Mouse (Mus musculus): ENCODE results near the gene Mprip.

Gene Mprip

DNA sequence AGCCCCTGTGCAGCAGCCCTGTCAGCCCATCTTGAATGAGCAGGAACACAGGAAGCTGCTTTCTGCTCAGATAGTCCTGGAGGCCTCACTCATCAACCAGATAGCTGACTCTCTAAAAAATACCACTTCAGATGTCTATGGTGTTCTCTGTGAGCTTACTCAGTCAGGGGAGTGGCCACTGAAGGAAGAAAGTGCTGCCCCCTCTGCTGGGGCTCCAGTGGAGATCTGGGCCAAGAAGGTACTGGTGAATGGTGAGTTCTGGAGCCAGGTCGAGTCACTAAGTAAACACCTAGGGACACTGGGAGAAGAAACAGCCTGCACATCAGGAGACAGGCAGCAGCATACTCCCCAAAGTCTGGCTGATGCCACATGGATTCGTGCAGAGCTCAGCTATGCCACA lies 98.5 kb downstream of the Mprip start:
- in situ Hi-C loops (cut with MboI, MseI) = no loop called here

DNA sequence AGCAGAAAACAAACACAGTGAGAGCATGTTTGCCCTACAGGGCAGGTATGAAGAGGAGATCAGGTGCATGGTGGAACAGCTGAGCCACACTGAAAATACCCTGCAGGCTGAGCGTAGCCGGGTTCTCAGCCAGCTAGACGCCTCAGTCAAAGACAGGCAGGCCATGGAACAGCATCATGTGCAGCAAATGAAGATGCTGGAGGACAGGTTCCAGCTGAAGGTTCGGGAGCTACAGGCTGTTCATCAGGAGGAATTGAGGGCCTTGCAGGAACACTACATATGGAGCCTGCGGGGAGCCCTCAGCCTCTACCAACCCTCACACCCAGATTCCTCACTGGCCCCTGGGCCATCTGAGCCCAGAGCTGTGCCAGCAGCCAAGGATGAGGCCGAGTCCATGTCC lies 99.7 kb downstream of the Mprip start:
- in situ Hi-C loops (cut with MboI, MseI) = no loop called here

DNA sequence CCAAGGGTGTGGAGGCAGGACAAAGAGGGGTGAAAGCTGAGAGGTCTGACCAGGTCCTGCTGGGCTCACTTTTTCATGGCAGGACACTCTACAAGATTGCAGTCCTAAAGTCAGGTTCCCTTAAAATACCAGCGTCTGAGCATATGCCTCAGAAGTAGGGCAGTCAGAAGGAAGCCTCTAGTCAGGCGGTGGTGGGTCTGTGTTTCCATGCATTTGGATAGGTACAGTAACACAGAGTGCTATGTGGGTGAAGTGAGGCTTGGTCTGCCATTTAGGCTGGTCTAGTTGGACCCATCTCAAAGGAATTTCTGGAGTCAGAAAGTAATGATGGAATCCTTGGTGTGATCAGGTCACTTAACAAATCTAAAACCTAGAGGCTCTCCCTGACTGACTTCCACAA lies 108.2 kb downstream of the Mprip start:
- in situ Hi-C loops (cut with MboI, MseI) = no loop called here

DNA sequence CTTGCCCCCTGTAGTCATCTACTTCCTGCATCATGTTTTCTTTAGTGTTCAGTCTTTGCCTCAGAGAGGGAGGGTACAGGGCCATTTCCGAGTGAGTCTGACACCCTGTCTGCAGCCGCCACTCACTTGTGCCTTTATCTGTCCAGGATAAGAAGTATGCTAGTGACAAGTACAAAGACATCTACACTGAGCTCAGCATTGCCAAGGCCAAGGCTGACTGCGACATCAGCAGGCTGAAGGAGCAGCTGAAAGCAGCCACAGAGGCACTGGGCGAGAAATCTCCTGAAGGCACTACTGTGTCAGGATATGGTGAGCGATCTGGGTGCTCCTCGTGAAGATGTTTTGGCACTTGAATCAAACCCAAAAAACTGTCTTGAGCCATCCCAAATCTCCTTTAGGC lies 108.6 kb downstream of the Mprip start:
- in situ Hi-C loops (cut with MboI, MseI) = no loop called here

DNA sequence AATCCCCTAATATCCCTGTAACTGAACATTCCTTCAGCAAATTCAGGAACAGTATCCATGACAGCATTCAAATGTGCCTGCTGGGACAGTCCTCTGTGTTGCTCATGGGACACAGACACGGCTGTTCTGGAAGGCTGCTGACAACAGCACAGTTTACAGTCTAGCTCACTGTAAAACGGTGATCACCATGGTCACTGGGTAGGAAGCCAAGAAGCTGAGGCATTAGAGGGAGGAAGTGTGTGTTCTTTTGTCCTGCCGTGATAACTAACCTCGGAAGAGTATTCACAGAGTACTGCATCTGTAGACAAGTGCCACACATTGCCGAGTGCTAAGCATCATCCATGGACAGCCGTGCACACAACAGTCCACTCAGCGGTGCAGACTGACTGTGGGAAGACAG lies 109.6 kb downstream of the Mprip start:
- in situ Hi-C loops (cut with MboI, MseI) = no loop called here

DNA sequence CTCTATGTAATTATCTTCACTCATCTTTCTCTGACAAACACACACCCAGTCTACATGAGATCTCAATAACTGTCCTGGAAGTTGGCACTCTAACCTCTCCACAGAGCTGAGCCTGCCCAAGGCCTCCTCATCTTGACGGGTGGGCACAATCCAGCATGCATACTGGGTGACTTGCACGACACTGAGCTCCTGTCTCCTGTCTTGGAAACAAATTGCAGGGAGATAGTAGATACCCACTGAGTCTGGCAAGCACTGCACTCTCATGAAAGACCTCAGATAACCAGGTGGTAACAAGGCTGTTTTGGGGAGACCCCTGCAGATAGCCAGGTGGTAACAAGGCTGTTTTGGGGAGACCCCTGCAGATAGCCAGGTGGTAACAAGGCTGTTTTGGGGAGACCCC lies 111.2 kb downstream of the Mprip start:
- in situ Hi-C loops (cut with MboI, MseI) = no loop called here

DNA sequence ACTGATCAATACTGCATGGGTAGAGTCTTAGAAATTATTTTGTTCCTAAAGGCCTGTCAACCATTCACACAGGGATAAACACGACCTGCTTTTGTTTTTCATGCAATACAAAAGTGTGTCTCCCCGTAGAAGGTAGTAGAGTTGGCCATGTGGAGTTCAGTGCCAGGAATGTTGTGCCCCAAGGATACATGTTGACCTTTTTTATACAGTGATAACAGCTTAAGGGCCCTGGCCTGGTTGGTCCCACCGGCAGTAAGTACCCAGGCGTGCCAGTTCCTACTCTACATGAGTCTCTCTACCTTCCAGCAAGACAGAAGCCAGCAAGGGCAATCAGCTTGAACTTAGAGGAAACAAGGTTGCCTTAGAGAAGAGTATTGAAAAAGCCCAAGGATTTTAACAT lies 111.8 kb downstream of the Mprip start:
- in situ Hi-C loops (cut with MboI, MseI) = no loop called here

DNA sequence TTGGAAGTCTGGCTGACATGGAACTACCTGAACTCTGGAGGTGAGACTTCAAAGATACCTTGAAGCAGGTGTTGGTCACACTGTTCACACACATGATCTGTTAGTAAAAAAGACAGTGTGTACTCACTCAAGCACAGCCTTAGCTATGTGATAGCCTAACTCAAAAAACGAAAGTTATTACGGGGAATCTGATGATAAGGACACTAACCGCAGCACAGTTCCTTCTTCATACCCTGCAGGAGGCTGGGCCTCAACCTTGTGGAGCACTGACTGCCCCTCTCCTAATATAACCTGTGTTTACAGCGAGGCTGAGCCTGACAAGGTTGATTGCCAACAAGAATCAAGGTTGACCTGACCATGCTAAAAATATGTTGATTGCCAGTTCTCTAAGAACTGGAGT lies 113.4 kb downstream of the Mprip start:
- in situ Hi-C loops (cut with MboI, MseI) = no loop called here

DNA sequence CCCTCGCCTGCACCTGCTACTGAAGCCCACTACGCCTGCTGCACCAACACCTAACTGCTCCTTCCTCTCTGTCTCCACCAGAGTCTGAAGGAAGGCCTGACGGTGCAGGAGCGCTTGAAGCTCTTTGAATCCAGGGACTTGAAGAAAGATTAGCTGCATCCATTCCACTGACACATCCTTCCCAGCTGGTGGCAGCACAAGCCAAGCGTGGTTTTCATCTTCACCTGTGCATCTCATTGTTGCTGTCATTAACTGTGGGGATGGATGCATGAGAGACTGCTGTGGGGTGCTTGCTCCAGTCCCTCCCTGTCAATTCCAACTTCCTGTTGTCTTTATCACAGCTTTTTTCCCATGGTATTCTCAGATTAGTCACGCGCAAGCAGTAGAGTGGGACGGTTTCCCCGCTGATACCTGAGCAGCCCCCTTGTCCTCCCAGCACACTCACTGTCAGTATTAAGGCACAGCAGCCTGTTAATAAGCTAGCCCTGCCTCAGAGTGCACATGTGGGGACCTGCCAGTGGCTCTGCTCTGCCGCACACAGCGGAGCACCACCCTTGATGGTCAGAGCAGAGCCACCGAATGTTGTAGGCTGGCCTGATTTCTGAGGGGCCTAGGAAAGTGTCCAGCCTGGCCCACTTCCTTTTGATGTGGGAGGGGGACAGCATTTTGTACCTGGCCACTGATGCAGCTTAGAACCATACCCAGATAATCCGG lies 114.5 kb downstream of the Mprip start:
- in situ Hi-C loops (cut with MboI, MseI) = loop anchor here (5.0 kb wide), 1 partner anchor 153 kb away; no protein-coding TSS in a partner anchor

DNA sequence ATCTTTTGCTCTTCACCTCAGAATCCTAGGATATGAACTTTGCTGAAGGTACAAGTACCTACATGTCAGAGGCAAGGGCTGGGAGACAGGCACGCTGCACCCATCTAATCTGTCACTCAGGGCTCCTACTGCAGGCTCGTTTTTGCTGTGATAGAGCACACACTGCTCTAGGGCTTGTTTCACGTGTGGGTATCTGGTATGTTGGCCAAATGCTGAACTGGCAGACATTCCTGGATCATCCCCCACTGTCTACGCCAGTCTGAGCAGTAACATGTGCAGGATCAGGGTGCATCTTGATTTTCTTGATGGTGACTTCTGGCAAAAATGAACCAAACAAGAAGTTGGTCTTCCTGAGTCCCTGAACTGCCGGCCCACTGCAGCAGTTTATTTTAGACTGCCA lies 116.2 kb downstream of the Mprip start:
- in situ Hi-C loops (cut with MboI, MseI) = loop anchor here (5.0 kb wide), 1 partner anchor 155 kb away; no protein-coding TSS in a partner anchor

DNA sequence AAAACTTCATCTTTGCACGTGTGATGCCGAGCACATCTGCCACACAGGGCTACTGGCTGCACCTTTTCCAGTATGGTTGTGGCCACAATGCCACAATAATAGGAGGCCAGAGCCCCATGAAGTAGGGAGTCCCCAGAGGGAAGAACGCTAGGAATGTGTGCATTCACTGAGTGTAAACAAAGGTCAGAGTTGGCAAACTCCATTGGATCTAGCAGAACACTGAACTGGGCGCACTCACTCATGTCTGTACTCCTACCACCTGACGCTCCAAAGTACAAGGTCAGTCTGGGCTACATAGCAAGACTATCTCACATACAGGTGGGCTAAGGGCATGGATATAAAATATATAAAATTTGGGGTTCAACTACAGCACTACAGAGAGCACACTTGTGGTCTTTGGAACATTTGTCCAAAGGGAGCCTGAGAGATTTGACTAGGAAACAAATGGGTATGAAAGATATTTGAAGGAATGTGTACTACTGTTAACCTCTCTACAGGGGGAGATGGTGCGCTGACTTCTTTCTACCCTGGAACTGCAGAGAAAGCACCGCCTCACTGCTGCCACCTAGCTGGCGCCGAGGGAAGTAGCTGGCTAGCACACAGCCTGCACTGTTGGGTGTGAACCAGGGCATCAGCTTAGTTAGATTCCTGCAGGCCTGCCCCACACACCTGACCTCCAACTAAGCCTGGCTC lies 117.2 kb downstream of the Mprip start:
- in situ Hi-C loops (cut with MboI, MseI) = loop anchor here (5.0 kb wide), 1 partner anchor 156 kb away; no protein-coding TSS in a partner anchor

DNA sequence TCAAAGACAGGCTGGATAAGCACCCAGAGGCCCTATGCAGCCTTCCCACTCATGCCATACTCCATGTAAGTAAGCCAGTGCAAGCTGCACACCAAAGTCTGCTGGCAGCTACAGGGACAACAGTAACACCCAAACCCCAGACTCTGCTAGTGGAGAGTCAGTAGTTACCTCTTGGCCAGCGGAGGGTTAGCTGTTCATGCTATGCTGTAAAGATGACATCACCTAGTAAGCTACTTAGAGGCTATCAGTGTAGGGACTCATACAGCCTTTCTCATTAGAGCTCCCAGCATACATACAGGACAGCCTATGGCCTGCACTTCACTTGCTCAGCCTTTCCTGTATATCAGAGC lies 117.7 kb downstream of the Mprip start:
- in situ Hi-C loops (cut with MboI, MseI) = loop anchor here (5.0 kb wide), 1 partner anchor 157 kb away; no protein-coding TSS in a partner anchor

DNA sequence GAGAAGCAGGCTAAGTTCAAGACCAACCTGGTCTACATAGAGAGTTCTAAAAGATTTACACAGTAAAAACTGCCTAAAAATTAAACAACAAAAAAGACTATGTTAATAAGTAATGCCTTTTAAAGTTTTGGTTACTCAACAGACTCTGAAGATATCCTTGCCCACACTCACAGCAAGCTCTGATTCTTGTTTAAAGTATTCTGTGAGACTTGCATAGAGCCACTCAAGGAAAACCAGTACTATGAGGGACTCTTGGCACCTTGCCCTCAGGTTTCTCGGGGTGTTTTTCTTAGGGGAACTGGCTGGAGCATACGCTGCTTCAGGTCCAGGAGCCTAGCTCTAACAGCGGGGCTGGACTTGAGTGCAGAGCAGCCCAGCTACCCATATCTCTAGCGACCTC lies 118.3 kb downstream of the Mprip start:
- in situ Hi-C loops (cut with MboI, MseI) = loop anchor here (5.0 kb wide), 1 partner anchor 157 kb away; no protein-coding TSS in a partner anchor

DNA sequence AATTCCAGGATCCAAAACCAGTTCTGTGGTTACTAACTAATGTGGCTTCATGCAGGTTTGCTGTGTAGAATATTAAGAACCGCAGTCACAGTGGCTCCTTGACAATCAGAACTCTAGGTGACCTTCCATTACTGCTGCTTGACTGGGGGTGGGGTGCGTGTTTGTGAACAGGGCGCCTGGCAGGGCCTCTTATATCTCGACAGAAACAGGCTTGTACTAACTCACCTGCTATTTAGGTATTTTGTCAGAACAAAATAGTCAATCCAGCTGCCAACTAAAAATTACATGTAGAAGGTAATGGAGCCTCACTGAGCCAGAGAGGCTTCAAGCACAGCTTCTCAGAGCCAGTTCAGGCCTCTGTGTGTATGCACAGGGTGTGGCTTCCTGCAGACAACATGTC lies 119.1 kb downstream of the Mprip start:
- in situ Hi-C loops (cut with MboI, MseI) = no loop called here

DNA sequence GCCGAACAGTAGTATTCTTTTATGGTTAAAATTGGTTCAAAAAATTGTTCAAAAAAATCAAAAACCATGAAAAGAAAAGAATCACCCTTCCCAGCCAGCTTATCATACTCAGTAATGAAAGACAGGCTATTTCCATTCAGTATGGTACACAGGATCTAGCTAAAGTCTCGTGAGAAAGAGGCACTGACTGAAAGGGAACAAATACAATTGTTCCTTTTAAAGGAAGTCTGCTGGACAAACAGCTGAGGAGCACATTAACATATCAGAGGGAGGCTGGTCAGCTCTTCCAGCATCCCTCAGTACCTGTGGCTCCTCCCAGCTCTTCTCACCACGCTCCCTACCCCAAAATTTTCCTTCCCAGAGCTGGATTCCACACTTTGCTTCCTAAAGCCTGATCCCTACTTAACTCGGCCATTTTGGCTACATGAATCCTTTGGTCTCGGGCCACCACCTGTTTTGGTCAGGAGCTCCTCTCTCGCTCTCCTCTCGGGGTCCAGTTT lies 121.0 kb downstream of the Mprip start:
- in situ Hi-C loops (cut with MboI, MseI) = no loop called here

DNA sequence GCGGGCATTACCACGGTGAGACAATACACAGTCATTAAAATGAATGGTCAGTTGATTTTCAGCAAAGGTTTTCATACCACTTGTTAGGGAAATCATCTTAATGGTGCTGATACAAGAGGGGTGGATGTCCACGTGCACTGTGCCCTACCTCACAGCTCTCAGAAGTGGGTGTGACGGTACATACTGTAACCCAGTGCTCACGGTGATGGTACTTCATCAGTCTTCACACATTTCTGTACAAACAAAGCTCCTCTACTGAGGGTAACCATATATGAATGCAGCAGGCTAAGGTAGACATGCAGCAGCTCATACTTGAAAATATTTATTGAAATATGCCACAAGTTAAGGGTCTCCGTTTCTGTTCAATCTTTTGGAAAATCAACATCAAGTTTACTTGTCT lies 122.5 kb downstream of the Mprip start:
- in situ Hi-C loops (cut with MboI, MseI) = no loop called here

DNA sequence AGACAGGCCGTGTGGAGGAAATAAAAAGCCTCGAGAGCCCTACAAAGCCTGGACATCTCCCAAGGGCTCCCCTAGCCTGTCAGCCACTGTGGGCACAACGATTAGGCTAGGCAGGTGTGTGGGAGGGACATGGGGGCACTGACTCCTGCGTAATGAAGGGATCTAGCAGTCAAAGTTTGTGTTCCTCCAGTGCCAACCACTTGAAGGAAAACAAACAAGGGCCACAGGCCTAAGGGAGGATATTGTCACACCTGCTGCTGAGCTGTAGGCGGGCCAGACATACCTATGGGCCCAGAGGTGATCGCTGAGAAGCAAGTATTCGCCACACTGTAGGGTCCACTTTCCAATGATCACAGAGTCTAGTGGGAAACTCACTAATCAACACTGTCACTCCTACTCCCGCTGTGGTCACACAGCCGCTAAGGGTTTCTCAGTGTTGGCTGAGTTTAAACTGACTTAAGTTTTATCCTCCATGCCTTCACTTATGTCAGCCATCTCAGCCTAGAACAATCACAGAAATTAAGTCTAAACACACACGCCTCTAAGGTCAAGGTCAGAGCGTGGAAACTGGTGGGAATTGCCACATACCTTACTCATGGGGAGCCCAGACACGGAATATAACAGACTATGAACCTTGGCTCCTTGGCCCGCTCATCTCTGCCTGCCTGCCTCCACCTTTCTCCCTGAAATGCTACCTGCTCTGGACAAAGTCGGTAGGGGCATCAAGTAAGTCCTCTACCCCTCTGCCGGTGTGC lies 125.5 kb downstream of the Mprip start:
- in situ Hi-C loops (cut with MboI, MseI) = no loop called here

DNA sequence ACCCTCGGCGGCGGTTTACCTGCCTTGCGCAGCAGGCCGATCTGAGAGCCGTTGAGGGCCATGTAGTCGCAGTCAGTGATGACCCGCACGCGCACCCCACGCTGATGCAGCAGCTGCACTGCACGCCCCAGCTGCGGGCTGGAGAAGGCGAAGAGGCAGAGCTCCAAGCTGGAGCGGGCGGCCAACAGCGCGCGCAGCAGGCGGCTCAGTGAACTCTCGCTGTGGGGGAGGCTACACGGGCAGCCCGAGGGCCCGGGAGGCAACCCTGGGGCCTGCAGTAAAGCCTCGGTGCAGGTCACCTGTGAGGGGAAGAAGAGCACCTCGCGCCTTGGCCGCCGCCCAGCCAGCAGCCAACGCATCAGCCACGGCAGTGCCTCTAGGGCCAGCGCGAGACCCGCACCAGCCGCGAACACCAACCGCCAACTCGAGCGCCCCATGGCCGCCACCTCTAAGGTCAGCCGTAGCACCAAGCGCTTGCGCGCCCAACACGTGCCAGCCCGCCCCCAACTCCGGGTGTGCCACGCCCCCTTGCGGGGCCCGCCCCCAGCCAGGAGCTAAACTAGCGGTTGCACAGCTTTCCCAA lies 126.2 kb downstream of the Mprip start, which contains the start of gene Pld6:
Gene Pld6 (minus strand): TSS at position 447 of the 583 bp plus-strand sequence.
- in situ Hi-C loops (cut with MboI, MseI) = no loop called here

DNA sequence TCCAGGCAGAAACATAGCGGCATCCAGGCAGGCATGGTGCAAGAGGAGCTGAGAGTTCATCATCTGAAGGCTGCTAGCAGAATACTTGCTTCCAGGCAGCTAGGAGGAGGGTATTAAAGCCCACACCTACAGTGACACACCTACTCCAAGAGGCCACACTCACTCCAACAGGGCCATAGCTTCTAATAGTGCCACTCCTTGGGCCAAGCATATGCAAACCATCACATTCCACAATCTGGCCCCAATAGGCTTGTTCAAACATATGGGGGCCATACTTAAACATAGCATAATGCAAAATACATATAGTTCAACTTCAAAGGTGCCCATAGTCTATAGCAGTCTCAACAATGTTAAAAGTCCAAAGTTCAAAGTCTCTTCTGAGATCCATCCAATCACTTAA lies 128.2 kb downstream of the Mprip start:
- in situ Hi-C loops (cut with MboI, MseI) = no loop called here

DNA sequence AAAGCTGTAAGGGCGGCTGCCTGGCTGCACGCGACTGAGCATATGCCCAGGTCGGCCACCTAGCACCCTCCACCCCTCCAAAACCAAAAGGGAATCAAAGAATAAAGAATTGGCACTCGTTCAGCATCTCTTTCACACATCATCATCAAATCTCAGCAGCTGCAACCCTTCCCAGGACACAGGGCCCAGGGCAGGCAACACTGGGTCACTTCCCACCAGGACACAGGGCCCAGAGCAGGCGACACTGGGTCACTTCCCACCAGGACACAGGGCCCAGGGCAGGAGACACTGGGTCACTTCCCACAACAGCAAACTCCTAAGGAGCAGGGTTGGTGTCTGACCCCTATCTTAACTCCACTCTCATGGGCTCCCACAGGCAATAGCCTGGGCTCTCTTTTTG lies 132.3 kb downstream of the Mprip start:
- in situ Hi-C loops (cut with MboI, MseI) = loop anchor here (10.0 kb wide), 1 partner anchor 731 kb away; no protein-coding TSS in a partner anchor

DNA sequence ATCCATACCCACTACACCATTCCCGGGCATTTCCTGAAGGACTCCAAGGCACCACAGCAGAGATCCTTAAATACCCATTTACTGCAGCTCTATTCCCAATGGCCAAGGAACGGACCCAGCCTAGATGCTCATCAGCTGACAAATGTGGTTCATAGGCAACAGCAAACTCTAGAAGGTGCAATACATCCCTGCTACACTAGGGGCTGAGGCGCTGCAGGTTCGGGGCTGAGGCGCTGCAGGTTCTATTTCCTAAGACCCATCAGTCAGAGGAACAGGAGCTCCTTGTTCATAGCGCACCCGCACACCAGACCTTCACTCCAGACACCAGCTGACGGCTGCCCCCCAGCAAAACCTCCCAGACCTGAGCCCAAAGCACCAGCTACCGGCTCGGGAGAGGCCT lies 139.3 kb downstream of the Mprip start:
- in situ Hi-C loops (cut with MboI, MseI) = no loop called here

DNA sequence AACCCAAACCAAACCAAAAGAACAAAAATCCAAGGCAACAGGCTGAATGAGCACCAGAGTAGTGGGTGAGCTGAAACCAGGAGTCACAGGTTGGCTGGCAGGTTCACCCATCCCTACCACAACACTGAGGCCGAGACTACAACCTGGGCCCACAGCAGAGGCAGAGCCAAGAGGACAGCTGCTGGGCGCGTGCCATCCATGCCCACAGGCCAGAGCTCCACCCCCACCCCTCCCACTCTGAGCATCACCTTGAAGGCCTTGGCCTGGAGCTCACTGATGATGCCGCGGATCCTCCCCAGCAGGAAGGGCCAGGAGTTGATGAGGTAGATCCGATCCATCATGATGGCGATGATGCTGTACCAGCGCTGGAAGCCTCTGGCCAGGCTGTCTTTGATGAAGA lies 140.8 kb downstream of the Mprip start:
- in situ Hi-C loops (cut with MboI, MseI) = no loop called here
